Mouse (Mus musculus): ENCODE data around the gene Ifitm1. TPM values are rescaled to one million over a fixed set of nuclear protein-coding genes. Genes with fewer than 3 reads are reported as not detected.

The Ifitm1 gene
- polyA plus RNA-seq, 1 experiment from 2014 or later, result 5.6 TPM

- no peak overlapping the region for H3K27ac ChIP-seq (ENCODE audit: low read depth, low read length)
- no peak overlapping the region for H3K9ac ChIP-seq (ENCODE audit: low read length)
- H3K4me2 ChIP-seq (ENCODE audit: low read depth, low read length, severe bottlenecking), result no peak overlapping the region
- 21% methylated on average over 2 of the region's 2 CpGs for WGBS
- H3K27me3 ChIP-seq (ENCODE audit: control insufficient read depth, insufficient read depth, low read length), result no peaks in the 10 kb centered on the region
- no peaks in the 10 kb centered on the region for H3K9me3 ChIP-seq (ENCODE audit: control insufficient read depth, low read length)
- DNase-seq (ENCODE audit: low spot score), result no peak
- H3K4me3 ChIP-seq (ENCODE audit: low read depth, low read length), result no peak overlapping the region
- no peak for ATAC-seq (replicated peaks; ENCODE audit: low FRiP score)
- peaks cover 2% of the 10 kb centered on the region; the same call in 1 of the 2 replicates for H3K4me1 ChIP-seq (replicated peaks; ENCODE audit: control insufficient read depth, insufficient read depth, low read length)
- no peaks in the 10 kb centered on the region for H3K36me3 ChIP-seq (ENCODE audit: control insufficient read depth, insufficient read depth, low read length)
These were observed 28.1 kb upstream of the Ifitm1 start for GRCm38 (mm10) chr7:140938896-140939295.

- Histone ChIP-seq H3K9me3 (ENCODE audit: control insufficient read depth, low read length) (no peaks in the 10 kb centered on the region), H3K36me3 (ENCODE audit: control insufficient read depth, insufficient read depth, low read length) (no peaks in the 10 kb centered on the region), H3K27ac (ENCODE audit: low read depth, low read length) (no peak overlapping the region), H3K27me3 (ENCODE audit: control insufficient read depth, insufficient read depth, low read length) (no peaks in the 10 kb centered on the region), H3K4me2 (ENCODE audit: low read depth, low read length, severe bottlenecking) (no peak overlapping the region), H3K4me3 (ENCODE audit: low read depth, low read length) (no peak overlapping the region), H3K4me1 (replicated peaks; ENCODE audit: control insufficient read depth, insufficient read depth, low read length) (peaks cover 2% of the 10 kb centered on the region; the same call in 1 of the 2 replicates), H3K9ac (ENCODE audit: low read length) (peak overlapping the region; percentile 16; the same call in 1 of the 2 replicates)
- DNase-seq (ENCODE audit: low spot score) (peak; percentile 71), ATAC-seq (replicated peaks; ENCODE audit: low FRiP score) (no peak)
- 15% methylated on average over 8 of the region's 8 CpGs for WGBS
These were observed 27.3 kb upstream of the Ifitm1 start for GRCm38 (mm10) chr7:140939669-140940171.

DNA sequence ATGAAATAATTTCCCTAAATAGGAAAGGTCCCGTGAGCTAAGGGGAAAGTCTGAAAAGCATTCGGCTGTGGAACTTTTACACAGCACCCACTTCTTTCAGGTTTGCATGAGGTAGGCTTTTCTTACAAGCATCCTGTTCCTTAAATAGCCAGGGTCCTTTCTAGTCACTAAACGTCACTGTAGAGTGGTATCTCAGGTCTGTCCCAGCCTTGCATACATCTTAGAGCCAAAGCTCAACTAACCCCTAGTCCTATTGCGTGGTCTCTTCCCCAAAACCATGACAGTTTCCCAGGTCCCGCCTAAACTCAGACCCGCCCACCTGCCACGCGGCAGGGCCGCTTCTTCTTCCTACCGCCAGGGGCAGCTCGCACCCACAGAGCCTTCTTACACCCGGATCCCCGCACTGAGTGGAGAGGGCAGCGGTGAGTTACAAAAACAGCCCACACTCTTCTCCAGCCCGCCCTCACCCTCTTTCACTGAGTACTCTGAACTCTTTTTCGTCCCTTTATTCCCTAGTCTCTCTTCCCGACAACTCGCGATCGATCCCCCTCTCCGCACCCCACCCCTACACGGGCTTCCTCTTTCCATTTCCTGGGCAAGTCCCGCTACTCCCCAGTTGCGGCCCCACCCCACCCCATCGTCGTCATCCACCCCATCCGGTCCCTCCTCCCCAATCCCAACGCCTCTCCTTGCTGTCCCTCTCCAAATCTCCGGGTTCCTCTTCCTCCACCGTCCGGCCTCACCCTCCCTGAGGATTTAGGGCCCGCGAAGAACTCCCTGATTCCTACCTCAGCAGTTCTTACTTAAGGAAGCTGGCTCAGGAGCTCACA, 25.6 kb upstream of the Ifitm1 start, which contains the start of gene Pgghg:
Gene Pgghg, plus strand, starts transcription at position 170 of the 830 bp plus-strand sequence.
- 4% methylated on average over 33 of the region's 33 CpGs for WGBS
- H3K27ac ChIP-seq (ENCODE audit: low read depth, low read length), result no peak within 1 kb of the TSS

DNA sequence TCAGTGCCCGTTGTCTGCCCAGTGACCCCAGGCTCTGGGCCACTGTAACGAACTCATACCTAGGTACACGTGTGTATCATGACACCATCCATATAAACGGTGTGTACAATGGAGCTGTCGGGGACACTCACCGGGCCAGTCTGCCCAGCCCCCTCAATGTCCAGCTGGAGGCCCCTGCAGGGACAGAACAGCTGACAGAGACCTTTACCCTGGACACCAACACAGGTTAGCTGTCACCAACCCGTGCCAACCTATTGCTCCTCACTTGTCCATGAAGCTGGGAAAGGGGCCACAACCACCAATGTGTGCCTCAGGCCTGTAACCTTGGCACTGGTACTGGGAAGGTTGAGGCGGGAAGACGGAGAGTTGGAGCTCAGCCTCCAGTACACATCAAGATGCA, 24.7 kb upstream of the Ifitm1 start:
- Histone ChIP-seq H3K9ac (ENCODE audit: low read length) (peak overlapping the region; percentile 76), H3K27me3 (ENCODE audit: control insufficient read depth, insufficient read depth, low read length) (no peaks in the 10 kb centered on the region), H3K4me3 (ENCODE audit: low read depth, low read length) (peak overlapping the region; percentile 49), H3K27ac (ENCODE audit: low read depth, low read length) (no peak overlapping the region), H3K36me3 (ENCODE audit: control insufficient read depth, insufficient read depth, low read length) (no peaks in the 10 kb centered on the region), H3K4me2 (ENCODE audit: low read depth, low read length, severe bottlenecking) (peak overlapping the region; percentile 71), H3K9me3 (ENCODE audit: control insufficient read depth, low read length) (no peaks in the 10 kb centered on the region), H3K4me1 (replicated peaks; ENCODE audit: control insufficient read depth, insufficient read depth, low read length) (peaks cover 2% of the 10 kb centered on the region; the same call in 1 of the 2 replicates)
- DNase-seq (ENCODE audit: low spot score) (no peak), ATAC-seq (replicated peaks; ENCODE audit: low FRiP score) (no peak)
- WGBS, result 67% methylated on average over 9 of the region's 9 CpGs

More for the DNA sequence above, 25.6 kb upstream of the Ifitm1 start, which contains the start of gene Pgghg:
- ATAC-seq (replicated peaks; ENCODE audit: low FRiP score), result peak; percentile 90
- DNase-seq (ENCODE audit: low spot score), result peak; percentile 93
- peak within 1 kb of the TSS; percentile 49 for H3K4me3 ChIP-seq (ENCODE audit: low read depth, low read length)
- peaks cover 2% of the 10 kb centered on the region; the same call in 1 of the 2 replicates for H3K4me1 ChIP-seq (replicated peaks; ENCODE audit: control insufficient read depth, insufficient read depth, low read length)
- H3K27me3 ChIP-seq (ENCODE audit: control insufficient read depth, insufficient read depth, low read length), result no peaks in the 10 kb centered on the region
- H3K9me3 ChIP-seq (ENCODE audit: control insufficient read depth, low read length), result no peaks in the 10 kb centered on the region
- peak within 1 kb of the TSS; percentile 71 for H3K4me2 ChIP-seq (ENCODE audit: low read depth, low read length, severe bottlenecking)
- peak within 1 kb of the TSS; percentile 76 for H3K9ac ChIP-seq (ENCODE audit: low read length)
- no peaks in the 10 kb centered on the region for H3K36me3 ChIP-seq (ENCODE audit: control insufficient read depth, insufficient read depth, low read length)

- H3K9ac ChIP-seq (ENCODE audit: low read length), result no peak overlapping the region
- H3K4me3 ChIP-seq (ENCODE audit: low read depth, low read length), result no peak overlapping the region
- H3K9me3 ChIP-seq (ENCODE audit: control insufficient read depth, low read length), result no peaks in the 10 kb centered on the region
- H3K4me2 ChIP-seq (ENCODE audit: low read depth, low read length, severe bottlenecking), result no peak overlapping the region
- ATAC-seq (replicated peaks; ENCODE audit: low FRiP score) (no peak), DNase-seq (ENCODE audit: low spot score) (no peak)
- 91% methylated on average over 10 of the region's 10 CpGs for WGBS
- no peaks in the 10 kb centered on the region for H3K36me3 ChIP-seq (ENCODE audit: control insufficient read depth, insufficient read depth, low read length)
- H3K4me1 ChIP-seq (replicated peaks; ENCODE audit: control insufficient read depth, insufficient read depth, low read length), result peaks cover 2% of the 10 kb centered on the region; the same call in 1 of the 2 replicates
- no peaks in the 10 kb centered on the region for H3K27me3 ChIP-seq (ENCODE audit: control insufficient read depth, insufficient read depth, low read length)
- H3K27ac ChIP-seq (ENCODE audit: low read depth, low read length), result no peak overlapping the region
These were observed 24.2 kb upstream of the Ifitm1 start for GRCm38 (mm10) chr7:140942811-140943210.

DNA sequence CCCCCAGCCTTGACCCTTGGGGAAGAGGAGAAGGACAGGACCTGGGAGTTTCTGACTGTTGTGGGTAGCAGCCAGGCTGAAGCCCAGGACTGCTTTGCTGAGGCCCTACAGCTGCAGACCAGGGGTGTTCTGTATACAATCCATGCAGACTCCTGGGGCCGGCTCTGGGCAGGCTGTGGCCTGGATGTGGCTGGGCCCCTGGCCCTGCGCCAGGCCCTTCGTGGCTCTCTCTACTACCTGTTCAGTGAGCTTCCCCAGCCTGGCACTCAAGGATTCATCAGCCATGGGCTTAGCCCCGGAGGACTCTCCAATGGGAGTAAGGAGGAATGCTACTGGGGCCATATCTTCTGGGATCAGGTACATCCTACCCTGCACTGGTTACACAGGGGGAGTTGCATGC, 23.7 kb upstream of the Ifitm1 start:
- peaks cover 2% of the 10 kb centered on the region; the same call in 1 of the 2 replicates for H3K4me1 ChIP-seq (replicated peaks; ENCODE audit: control insufficient read depth, insufficient read depth, low read length)
- H3K4me3 ChIP-seq (ENCODE audit: low read depth, low read length), result no peak overlapping the region
- H3K27me3 ChIP-seq (ENCODE audit: control insufficient read depth, insufficient read depth, low read length), result no peaks in the 10 kb centered on the region
- H3K9me3 ChIP-seq (ENCODE audit: control insufficient read depth, low read length), result no peaks in the 10 kb centered on the region
- ATAC-seq (replicated peaks; ENCODE audit: low FRiP score), result no peak
- no peak overlapping the region for H3K9ac ChIP-seq (ENCODE audit: low read length)
- H3K4me2 ChIP-seq (ENCODE audit: low read depth, low read length, severe bottlenecking), result no peak overlapping the region
- no peak for DNase-seq (ENCODE audit: low spot score)
- no peaks in the 10 kb centered on the region for H3K36me3 ChIP-seq (ENCODE audit: control insufficient read depth, insufficient read depth, low read length)
- no peak overlapping the region for H3K27ac ChIP-seq (ENCODE audit: low read depth, low read length)
- 90% methylated on average over 4 of the region's 4 CpGs for WGBS

DNA sequence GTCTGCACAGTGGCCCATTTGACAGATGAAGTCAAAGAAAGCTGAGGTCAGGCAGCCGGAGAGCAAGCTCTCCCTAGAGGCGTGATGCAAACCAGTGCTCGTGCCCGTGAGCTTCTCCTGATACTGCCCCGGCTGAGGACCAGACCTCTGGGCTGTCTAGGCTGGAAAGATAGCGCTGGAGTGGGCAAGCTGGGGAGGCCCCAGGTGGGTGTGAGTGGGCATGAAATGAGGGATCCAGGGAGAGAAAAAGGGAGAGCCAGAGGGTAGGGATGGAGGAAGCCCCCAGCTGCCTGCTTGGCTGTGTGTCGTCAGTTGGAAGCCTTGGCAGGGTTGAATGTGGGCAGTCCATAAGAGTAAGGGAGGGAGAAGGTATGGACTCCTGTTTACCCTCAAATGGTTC, 22.8 kb upstream of the Ifitm1 start:
- Histone ChIP-seq H3K9ac (ENCODE audit: low read length) (no peak overlapping the region), H3K4me1 (replicated peaks; ENCODE audit: control insufficient read depth, insufficient read depth, low read length) (peaks cover 2% of the 10 kb centered on the region; the same call in 1 of the 2 replicates), H3K4me2 (ENCODE audit: low read depth, low read length, severe bottlenecking) (no peak overlapping the region), H3K9me3 (ENCODE audit: control insufficient read depth, low read length) (no peaks in the 10 kb centered on the region), H3K27me3 (ENCODE audit: control insufficient read depth, insufficient read depth, low read length) (no peaks in the 10 kb centered on the region), H3K27ac (ENCODE audit: low read depth, low read length) (no peak overlapping the region), H3K36me3 (ENCODE audit: control insufficient read depth, insufficient read depth, low read length) (no peaks in the 10 kb centered on the region), H3K4me3 (ENCODE audit: low read depth, low read length) (no peak overlapping the region)
- WGBS, result 94% methylated on average over 7 of the region's 7 CpGs
- DNase-seq (ENCODE audit: low spot score), result no peak
- ATAC-seq (replicated peaks; ENCODE audit: low FRiP score), result no peak

DNA sequence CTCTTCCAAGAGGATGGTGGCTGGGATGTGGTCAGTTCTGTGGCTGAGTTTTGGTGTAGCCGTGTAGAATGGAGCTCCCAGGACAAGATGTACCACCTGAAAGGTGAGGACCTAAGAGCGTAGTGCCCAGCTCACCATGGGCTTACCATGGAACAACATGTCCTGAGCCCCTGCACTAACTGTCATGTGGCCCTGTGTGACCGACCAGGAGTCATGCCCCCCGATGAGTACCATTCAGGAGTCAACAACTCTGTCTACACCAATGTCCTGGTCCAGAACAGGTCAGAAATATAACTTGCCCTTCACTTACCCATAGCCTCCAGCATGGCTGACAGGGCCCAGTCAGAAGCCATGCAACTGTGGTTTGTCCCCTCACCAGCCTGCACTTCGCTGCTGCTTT, 21.8 kb upstream of the Ifitm1 start:
- peaks cover 2% of the 10 kb centered on the region; the same call in 1 of the 2 replicates for H3K4me1 ChIP-seq (replicated peaks; ENCODE audit: control insufficient read depth, insufficient read depth, low read length)
- H3K27me3 ChIP-seq (ENCODE audit: control insufficient read depth, insufficient read depth, low read length), result no peaks in the 10 kb centered on the region
- H3K4me2 ChIP-seq (ENCODE audit: low read depth, low read length, severe bottlenecking), result no peak overlapping the region
- no peak overlapping the region for H3K4me3 ChIP-seq (ENCODE audit: low read depth, low read length)
- 95% methylated on average over 5 of the region's 5 CpGs for WGBS
- no peak overlapping the region for H3K9ac ChIP-seq (ENCODE audit: low read length)
- ATAC-seq (replicated peaks; ENCODE audit: low FRiP score) (no peak), DNase-seq (ENCODE audit: low spot score) (peak; percentile 41)
- H3K27ac ChIP-seq (ENCODE audit: low read depth, low read length), result no peak overlapping the region
- no peaks in the 10 kb centered on the region for H3K9me3 ChIP-seq (ENCODE audit: control insufficient read depth, low read length)
- no peaks in the 10 kb centered on the region for H3K36me3 ChIP-seq (ENCODE audit: control insufficient read depth, insufficient read depth, low read length)
